Mouse (Mus musculus): ENCODE measurements around the gene Tmem189. TPM values are rescaled to one million over a fixed set of nuclear protein-coding genes. Genes with fewer than 3 reads are reported as not detected.

The Tmem189 gene
- polyA plus RNA-seq, 1 experiment, result 88.8 TPM

GRCm38 (mm10) chr2:167706183-167706939 is 16.7 kb upstream of the Tmem189 start:
- H3K4me1 ChIP-seq (ENCODE audit: control insufficient read depth, insufficient read depth, low read length), result no peaks in the 10 kb centered on the region
- TF ChIP-seq CTCF (IDR thresholded peaks at IDR 0.05; ENCODE audit: extremely low read depth, insufficient read depth, low read length), result no peak
- TF ChIP-seq POLR2A (IDR thresholded peaks at IDR 0.05; ENCODE audit: extremely low read depth, insufficient read depth, low read length), result no peak
- H3K27ac ChIP-seq (ENCODE audit: insufficient read depth, low read length), result no peak overlapping the region
- H3K4me3 ChIP-seq (ENCODE audit: insufficient read depth, low read length), result no peak overlapping the region

- no peak overlapping the region for H3K4me3 ChIP-seq (ENCODE audit: insufficient read depth, low read length)
- H3K27ac ChIP-seq (ENCODE audit: insufficient read depth, low read length), result no peak overlapping the region
- TF ChIP-seq POLR2A (IDR thresholded peaks at IDR 0.05; ENCODE audit: extremely low read depth, insufficient read depth, low read length) (no peak), CTCF (IDR thresholded peaks at IDR 0.05; ENCODE audit: extremely low read depth, insufficient read depth, low read length) (no peak)
- H3K4me1 ChIP-seq (ENCODE audit: control insufficient read depth, insufficient read depth, low read length), result no peaks in the 10 kb centered on the region
Measured at GRCm38 (mm10) chr2:167704409-167704808, 14.8 kb upstream of the Tmem189 start.

- TF ChIP-seq POLR2A (IDR thresholded peaks at IDR 0.05; ENCODE audit: extremely low read depth, insufficient read depth, low read length), result no peak
- no peak for TF ChIP-seq CTCF (IDR thresholded peaks at IDR 0.05; ENCODE audit: extremely low read depth, insufficient read depth, low read length)
- H3K4me1 ChIP-seq (ENCODE audit: control insufficient read depth, insufficient read depth, low read length), result no peaks in the 10 kb centered on the region
Measured at GRCm38 (mm10) chr2:167702126-167702525, 12.5 kb upstream of the Tmem189 start.

GRCm38 (mm10) chr2:167701472-167701871 is 11.8 kb upstream of the Tmem189 start:
- no peak overlapping the region for H3K27ac ChIP-seq (ENCODE audit: insufficient read depth, low read length)
- no peaks in the 10 kb centered on the region for H3K4me1 ChIP-seq (ENCODE audit: control insufficient read depth, insufficient read depth, low read length)
- TF ChIP-seq CTCF (IDR thresholded peaks at IDR 0.05; ENCODE audit: extremely low read depth, insufficient read depth, low read length) (no peak), POLR2A (IDR thresholded peaks at IDR 0.05; ENCODE audit: extremely low read depth, insufficient read depth, low read length) (no peak)
- no peak overlapping the region for H3K4me3 ChIP-seq (ENCODE audit: insufficient read depth, low read length)

More at GRCm38 (mm10) chr2:167702126-167702525, 12.5 kb upstream of the Tmem189 start:
- H3K4me3 ChIP-seq (ENCODE audit: insufficient read depth, low read length), result no peak overlapping the region
- H3K27ac ChIP-seq (ENCODE audit: insufficient read depth, low read length), result no peak overlapping the region

GRCm38 (mm10) chr2:167700018-167700417 is 10.4 kb upstream of the Tmem189 start:
- no peak overlapping the region for H3K4me3 ChIP-seq (ENCODE audit: insufficient read depth, low read length)
- no peaks in the 10 kb centered on the region for H3K4me1 ChIP-seq (ENCODE audit: control insufficient read depth, insufficient read depth, low read length)
- H3K27ac ChIP-seq (ENCODE audit: insufficient read depth, low read length), result no peak overlapping the region
- no peak for TF ChIP-seq CTCF (IDR thresholded peaks at IDR 0.05; ENCODE audit: extremely low read depth, insufficient read depth, low read length)
- no peak for TF ChIP-seq POLR2A (IDR thresholded peaks at IDR 0.05; ENCODE audit: extremely low read depth, insufficient read depth, low read length)

GRCm38 (mm10) chr2:167697902-167698301 is 8.3 kb upstream of the Tmem189 start:
- TF ChIP-seq CTCF (IDR thresholded peaks at IDR 0.05; ENCODE audit: extremely low read depth, insufficient read depth, low read length) (no peak), POLR2A (IDR thresholded peaks at IDR 0.05; ENCODE audit: extremely low read depth, insufficient read depth, low read length) (no peak)
- Histone ChIP-seq H3K4me1 (ENCODE audit: control insufficient read depth, insufficient read depth, low read length) (no peaks in the 10 kb centered on the region), H3K27ac (ENCODE audit: insufficient read depth, low read length) (no peak overlapping the region), H3K4me3 (ENCODE audit: insufficient read depth, low read length) (no peak overlapping the region)

- Histone ChIP-seq H3K4me1 (ENCODE audit: control insufficient read depth, insufficient read depth, low read length) (peaks cover 6% of the 10 kb centered on the region), H3K4me3 (ENCODE audit: insufficient read depth, low read length) (no peak overlapping the region), H3K27ac (ENCODE audit: insufficient read depth, low read length) (no peak overlapping the region)
- TF ChIP-seq CTCF (IDR thresholded peaks at IDR 0.05; ENCODE audit: extremely low read depth, insufficient read depth, low read length), result no peak
Measured at GRCm38 (mm10) chr2:167696143-167696542, 6.5 kb upstream of the Tmem189 start.

- Histone ChIP-seq H3K4me3 (ENCODE audit: insufficient read depth, low read length) (no peak overlapping the region), H3K27ac (ENCODE audit: insufficient read depth, low read length) (no peak overlapping the region), H3K4me1 (ENCODE audit: control insufficient read depth, insufficient read depth, low read length) (peaks cover 6% of the 10 kb centered on the region)
- TF ChIP-seq POLR2A (IDR thresholded peaks at IDR 0.05; ENCODE audit: extremely low read depth, insufficient read depth, low read length) (no peak), CTCF (IDR thresholded peaks at IDR 0.05; ENCODE audit: extremely low read depth, insufficient read depth, low read length) (no peak)
Measured at GRCm38 (mm10) chr2:167695491-167695890, 5.9 kb upstream of the Tmem189 start.

GRCm38 (mm10) chr2:167694963-167695362 is 5.3 kb upstream of the Tmem189 start:
- no peak overlapping the region for H3K4me3 ChIP-seq (ENCODE audit: insufficient read depth, low read length)
- no peak overlapping the region for H3K27ac ChIP-seq (ENCODE audit: insufficient read depth, low read length)
- TF ChIP-seq CTCF (IDR thresholded peaks at IDR 0.05; ENCODE audit: extremely low read depth, insufficient read depth, low read length), result no peak
- TF ChIP-seq POLR2A (IDR thresholded peaks at IDR 0.05; ENCODE audit: extremely low read depth, insufficient read depth, low read length), result no peak
- H3K4me1 ChIP-seq (ENCODE audit: control insufficient read depth, insufficient read depth, low read length), result peaks cover 6% of the 10 kb centered on the region

GRCm38 (mm10) chr2:167694244-167694643 is 4.6 kb upstream of the Tmem189 start:
- H3K4me3 ChIP-seq (ENCODE audit: insufficient read depth, low read length), result no peak overlapping the region
- no peak overlapping the region for H3K27ac ChIP-seq (ENCODE audit: insufficient read depth, low read length)
- TF ChIP-seq CTCF (IDR thresholded peaks at IDR 0.05; ENCODE audit: extremely low read depth, insufficient read depth, low read length) (no peak), POLR2A (IDR thresholded peaks at IDR 0.05; ENCODE audit: extremely low read depth, insufficient read depth, low read length) (no peak)
- peaks cover 6% of the 10 kb centered on the region for H3K4me1 ChIP-seq (ENCODE audit: control insufficient read depth, insufficient read depth, low read length)
